Comparison of ENCODE assay signal across 22 mouse cellular contexts in the genomic region with DNA sequence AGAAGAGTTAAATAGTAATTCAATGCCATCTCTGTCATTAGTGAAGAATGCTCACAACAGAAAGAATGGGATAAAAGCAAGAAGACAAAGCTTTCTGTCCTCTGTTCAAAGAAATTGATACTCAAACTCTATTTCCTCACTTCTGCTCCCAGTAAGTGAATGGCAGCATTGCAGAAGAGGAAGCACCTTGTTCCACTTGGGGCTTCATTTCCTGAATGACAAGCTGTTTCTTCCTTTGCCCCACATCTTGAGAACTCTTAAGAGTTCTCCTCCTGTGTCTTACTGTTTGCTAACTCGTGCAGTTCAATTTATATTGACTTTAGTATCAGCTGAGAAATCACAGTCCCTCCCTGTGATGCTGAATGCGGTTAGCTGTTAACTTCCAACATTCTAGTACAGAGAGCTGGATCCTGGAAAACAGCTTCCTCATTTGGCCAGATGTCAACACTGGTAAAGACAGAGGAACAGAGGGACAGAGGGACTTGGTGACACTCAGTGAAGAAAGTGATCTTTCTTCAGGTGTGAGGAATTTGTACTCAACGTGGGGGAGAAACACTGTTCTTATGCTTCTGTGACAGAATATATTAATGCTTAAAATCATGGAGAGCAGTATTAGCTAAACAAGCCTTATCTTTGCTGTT.
DNase-seq lines count a peak whose midpoint lies in the region; ATAC-seq and TF ChIP-seq lines count a peak whose summit lies in the region.
"Had no signal": no experiment of that assay in that cellular context is flagged by ENCODE, and none has a peak within 500 bp of the region (broad histone marks: within the 10 kb centered on the region; RNA-seq: fewer than 3 reads in every experiment).

No protein-coding gene starts in this region.

- TF ChIP-seq CTCF in lung, embryonic 14.5 days (IDR thresholded peaks at IDR 0.05; ENCODE audit: low read depth), result no peak
- TF ChIP-seq CTCF in CH12.LX (conservative IDR thresholded peaks at IDR 0.05 in 1 of 2, IDR thresholded peaks at IDR 0.05 in 1 of 2; ENCODE audit: low read depth in 2 of 2, low read length in 2 of 2), result no peak

- no peak overlapping the region for H3K9ac ChIP-seq in lung, embryonic 14.5 days
- H3K9ac ChIP-seq in CH12.LX (ENCODE audit: insufficient read depth, low read depth), result no peak overlapping the region
- H3K9ac ChIP-seq: heart, embryonic 12.5 days; hindbrain, embryonic 12.5 days had no signal

- H3K4me1 ChIP-seq in lung, embryonic 14.5 days (ENCODE audit: insufficient read depth), result no peaks in the 10 kb centered on the region
- peaks cover 0 to 7% of the 10 kb centered on the region in 2 experiments; a peak in 2 of 4 replicates for H3K4me1 ChIP-seq in CH12.LX (ENCODE audit: control insufficient read depth in 1 of 2, insufficient read depth in 2 of 2)
- H3K4me1 ChIP-seq: embryonic facial prominence, embryonic 10.5 days; forebrain, embryonic 10.5 days; heart, embryonic 12.5 days; hindbrain, embryonic 12.5 days had no signal

- ATAC-seq in lung, embryonic 14.5 days (ENCODE audit: insufficient read depth), result no peak
- peak; percentile 97 for ATAC-seq in common myeloid progenitor, adult 5-6 weeks (replicated peaks; ENCODE audit: low read depth, poor library complexity, severe bottlenecking)
- peak; percentile 98 for ATAC-seq in megakaryocyte progenitor cell, adult 5-6 weeks (replicated peaks; ENCODE audit: poor library complexity)
- ATAC-seq in erythroblast, adult 5-6 weeks (replicated peaks; ENCODE audit: low FRiP score, poor library complexity, severe bottlenecking), result no peak
- ATAC-seq: activated CD4-positive, CD25-positive, alpha-beta regulatory T cell, adult 4 months; forebrain, embryonic 14.5 days; hindbrain, embryonic 16.5 days; inflammation-experienced regulatory T-cells, adult 6 months; Patski had no signal

- peak; percentile 13 for DNase-seq in lung, embryonic 14.5 days
- DNase-seq in lung, adult 18-20 months, result no peak
- DNase-seq in CH12.LX (ENCODE audit: extremely low read depth), result peak; percentile 1
- no peak for DNase-seq in kidney, adult 8-10 months
- no peak for DNase-seq in gastrocnemius, postnatal 14 days
- DNase-seq: adrenal gland, postnatal 14 days; cerebellum, adult 2 months; cerebellum, postnatal 14 days; heart, postnatal 36 days had no signal

- no peak for TF ChIP-seq EP300 in CH12.LX (IDR thresholded peaks at IDR 0.05; ENCODE audit: low read length)

- no peaks in the 10 kb centered on the region for H3K36me3 ChIP-seq in lung, embryonic 14.5 days (ENCODE audit: insufficient read depth)
- H3K36me3 ChIP-seq in CH12.LX (replicated peaks in 1 of 2; ENCODE audit: control insufficient read depth in 1 of 2, insufficient read depth in 1 of 2, low read length in 1 of 2), result no peaks in the 10 kb centered on the region
- H3K36me3 ChIP-seq: embryonic facial prominence, embryonic 10.5 days; forebrain, embryonic 10.5 days; heart, embryonic 12.5 days; hindbrain, embryonic 12.5 days had no signal

- intact Hi-C loops in gastrocnemius, postnatal 14 days (cut with DNase I; ENCODE audit: low total_unique reads), result no loop called here

- no peak overlapping the region for H3K4me3 ChIP-seq in lung, embryonic 14.5 days (ENCODE audit: low read depth, low read length)
- H3K4me3 ChIP-seq in CH12.LX (replicated peaks in 1 of 3; ENCODE audit: low read depth in 2 of 3, low read length in 2 of 3, poor library complexity in 1 of 3), result no peak overlapping the region
- H3K4me3 ChIP-seq: embryonic facial prominence, embryonic 10.5 days; erythroblast, embryonic 14.5 days; forebrain, embryonic 10.5 days; heart, embryonic 12.5 days; hindbrain, embryonic 12.5 days had no signal

- in situ Hi-C loops in CH12.LX (cut with MboI; ENCODE audit: low pct_ligation_motif_present, low pct_unique_long_range_greater_than_20kb, low sequenced_read_pairs), result no loop called here

- no peak overlapping the region for H3K4me2 ChIP-seq in lung, embryonic 14.5 days
- H3K4me2 ChIP-seq in CH12.LX (ENCODE audit: insufficient read depth, low read depth, poor library complexity, severe bottlenecking), result no peak overlapping the region
- H3K4me2 ChIP-seq: heart, embryonic 12.5 days; hindbrain, embryonic 12.5 days had no signal

- 43% methylated on average over 3 of the region's 3 CpGs for WGBS in lung, embryonic 14.5 days

- no peak for TF ChIP-seq POLR2A in CH12.LX (IDR thresholded peaks at IDR 0.05; ENCODE audit: low read depth, low read length)

- no peak overlapping the region for H3K27ac ChIP-seq in lung, embryonic 14.5 days (ENCODE audit: low read depth)
- H3K27ac ChIP-seq in CH12.LX (ENCODE audit: insufficient read depth, low read depth), result no peak overlapping the region
- H3K27ac ChIP-seq: embryonic facial prominence, embryonic 10.5 days; forebrain, embryonic 10.5 days; hindbrain, embryonic 12.5 days had no signal

- dilution Hi-C loops in CH12.LX (cut with MboI; ENCODE audit: extremely low pct_ligation_motif_present, extremely low pct_unique_long_range_greater_than_20kb, low sequenced_read_pairs), result no loop called here

- H3K9me3 ChIP-seq in lung, embryonic 14.5 days (ENCODE audit: low read depth, low read length), result no peaks in the 10 kb centered on the region
- no peaks in the 10 kb centered on the region for H3K9me3 ChIP-seq in CH12.LX (replicated peaks; ENCODE audit: low read length)
- H3K9me3 ChIP-seq: embryonic facial prominence, embryonic 10.5 days; forebrain, embryonic 10.5 days; heart, embryonic 12.5 days; hindbrain, embryonic 12.5 days had no signal

- TF ChIP-seq RAD21 in CH12.LX (IDR thresholded peaks at IDR 0.05; ENCODE audit: low read depth, low read length), result no peak

- no peaks in the 10 kb centered on the region for H3K27me3 ChIP-seq in lung, embryonic 14.5 days (ENCODE audit: insufficient read depth, low read length)
- H3K27me3 ChIP-seq in CH12.LX (replicated peaks), result no peaks in the 10 kb centered on the region
- H3K27me3 ChIP-seq: heart, embryonic 12.5 days; hindbrain, embryonic 12.5 days; Patski had no signal

- H3K79me2 ChIP-seq in CH12.LX (replicated peaks; ENCODE audit: control insufficient read depth, extremely low read depth, insufficient read depth, poor library complexity, severe bottlenecking), result no peaks in the 10 kb centered on the region

TF ChIP-seq in CH12.LX, 34 proteins besides CTCF, POLR2A, EP300 and RAD21:
- TF ChIP-seq CHD2 (IDR thresholded peaks at IDR 0.05; ENCODE audit: low read length), result no peak
- no peak for TF ChIP-seq SMC3 (IDR thresholded peaks at IDR 0.05; ENCODE audit: low read depth, low read length)
- TF ChIP-seq USF1 (IDR thresholded peaks at IDR 0.05; ENCODE audit: low read depth, low read length), result no peak
- no peak for TF ChIP-seq GABPA (IDR thresholded peaks at IDR 0.05; ENCODE audit: insufficient replicate concordance, low read depth, low read length)
- TF ChIP-seq NRF1 (IDR thresholded peaks at IDR 0.05; ENCODE audit: low read depth, low read length), result no peak
- no peak for TF ChIP-seq TCF12 (IDR thresholded peaks at IDR 0.05; ENCODE audit: low read depth, low read length)
- TF ChIP-seq TBP (conservative IDR thresholded peaks at IDR 0.05; ENCODE audit: low read depth, low read length), result no peak
- TF ChIP-seq PAX5 (IDR thresholded peaks at IDR 0.05; ENCODE audit: low read length), result no peak
- no peak for TF ChIP-seq HCFC1 (IDR thresholded peaks at IDR 0.05; ENCODE audit: low read depth, low read length)
- no peak for TF ChIP-seq SIN3A (IDR thresholded peaks at IDR 0.05; ENCODE audit: low read length)
- TF ChIP-seq MAX (IDR thresholded peaks at IDR 0.05; ENCODE audit: low read length), result no peak
- TF ChIP-seq ZKSCAN1 (IDR thresholded peaks at IDR 0.05; ENCODE audit: borderline replicate concordance, low read depth, low read length), result no peak
- TF ChIP-seq MYC (IDR thresholded peaks at IDR 0.05; ENCODE audit: low read depth, low read length), result no peak

Comparison
In these comparisons a context has a peak if more than half of its experiments do, and no peak if none do; other contexts are left out.
1. DNase-seq: peak in lung, embryonic 14.5 days (single experiment) and CH12.LX (single experiment); none in lung, adult 18-20 months (0 of 2), kidney, adult 8-10 months (0 of 2) and gastrocnemius, postnatal 14 days (single experiment).
2. ATAC-seq: peak in common myeloid progenitor, adult 5-6 weeks (single experiment) and megakaryocyte progenitor cell, adult 5-6 weeks (single experiment); none in lung, embryonic 14.5 days (single experiment) and erythroblast, adult 5-6 weeks (single experiment).